Mouse (Mus musculus) ES-E14 (cell line): ENCODE results near the gene Acoxl.

ENCODE experiments used
- CHD2 ChIP-seq: IDR thresholded peaks from 2 replicates; pipeline ENCODE4 v1.6.1; 2014; ENCODE audit warnings: mild to moderate bottlenecking, low read depth, low read length, inconsistent platforms
- HCFC1 ChIP-seq: IDR thresholded peaks from 2 replicates; pipeline ENCODE4 v1.6.1; 2012; ENCODE audit warnings: low read length, inconsistent platforms, borderline replicate concordance; ENCODE audit not compliant: insufficient read depth
- ZC3H11A ChIP-seq: IDR thresholded peaks from 2 replicates; pipeline ENCODE4 v1.6.1; 2012; ENCODE audit warnings: low read depth, mild to moderate bottlenecking, inconsistent platforms, low read length, borderline replicate concordance

GRCm38 (mm10) chr2:127909790-127910189 is 71.1 kb downstream of the Acoxl start:
- TF ChIP-seq CHD2: no peak
- TF ChIP-seq ZC3H11A: no peak
- no peak for TF ChIP-seq HCFC1
